Mouse (Mus musculus) midbrain, embryonic 13.5 days (tissue): ENCODE data around the gene Eif4enif1. TPM values are rescaled to one million over a fixed set of nuclear protein-coding genes. Genes with fewer than 3 reads are reported as not detected.
A peak's percentile ranks its signal among the peaks of the same experiment; 100 is the strongest.

Source experiments
- ATAC-seq: fragments of 200-750 bp; cut with Nextera tagmentation; 2 replicates; pipeline ENCODE4 v1.8.0; 2017; ENCODE audit warnings: mild to moderate bottlenecking, moderate TSS enrichment, moderate library complexity
- H3K27ac ChIP-seq: fragments of 300-500 bp; sonication (generic); 2 replicates; pipeline ENCODE4 v1.5.1; 2015; ENCODE audit warnings: inconsistent platforms, mild to moderate bottlenecking, moderate library complexity
- H3K27me3 ChIP-seq: fragments of 300-500 bp; sonication (generic); 2 replicates; pipeline ENCODE4 v1.6.1; 2015; ENCODE audit warnings: mild to moderate bottlenecking, inconsistent platforms
- H3K36me3 ChIP-seq: fragments of 300-500 bp; sonication (generic); 2 replicates; pipeline ENCODE4 v1.6.1; 2015; ENCODE audit warnings: mild to moderate bottlenecking, inconsistent platforms
- H3K4me1 ChIP-seq: fragments of 300-500 bp; sonication (generic); replicated peaks from 2 replicates; pipeline ENCODE4 v1.6.1; 2015; ENCODE audit warnings: inconsistent platforms
- H3K4me2 ChIP-seq: fragments of 300-500 bp; sonication (generic); replicated peaks from 2 replicates; pipeline ENCODE4 v1.6.1; 2015; ENCODE audit warnings: moderate library complexity, mild to moderate bottlenecking, inconsistent platforms
- H3K4me3 ChIP-seq: fragments of 300-500 bp; sonication (generic); replicated peaks from 2 replicates; pipeline ENCODE4 v1.5.1; 2015; ENCODE audit warnings: mild to moderate bottlenecking, inconsistent platforms
- H3K9ac ChIP-seq: fragments of 300-500 bp; sonication (generic); replicated peaks from 2 replicates; pipeline ENCODE4 v1.6.1; 2015; ENCODE audit warnings: mild to moderate bottlenecking, inconsistent platforms
- H3K9me3 ChIP-seq: fragments of 300-500 bp; sonication (generic); 2 replicates; pipeline ENCODE4 v1.6.1; 2016; ENCODE audit warnings: mild to moderate bottlenecking, inconsistent platforms
- WGBS: fragments of 180-500 bp; shearing (Covaris S2); methylation state at CpG from one replicate; pipeline ENCODE4 v1.1.7; 2015; 5-methylcytosine and 5-hydroxymethylcytosine counted together
- polyA plus RNA-seq: library from polyadenylated mRNA; unstranded; fragments of >200 nt; fragmentation: Nextera tagmentation; extraction: Ambion mirVana; gene quantifications from 2 replicates; pipeline ENCODE4 v1.2.1, GENCODE M21; 2015

Gene Eif4enif1
- polyA plus RNA-seq, 1 experiment from 2014 or later, result 54.4 TPM

DNA sequence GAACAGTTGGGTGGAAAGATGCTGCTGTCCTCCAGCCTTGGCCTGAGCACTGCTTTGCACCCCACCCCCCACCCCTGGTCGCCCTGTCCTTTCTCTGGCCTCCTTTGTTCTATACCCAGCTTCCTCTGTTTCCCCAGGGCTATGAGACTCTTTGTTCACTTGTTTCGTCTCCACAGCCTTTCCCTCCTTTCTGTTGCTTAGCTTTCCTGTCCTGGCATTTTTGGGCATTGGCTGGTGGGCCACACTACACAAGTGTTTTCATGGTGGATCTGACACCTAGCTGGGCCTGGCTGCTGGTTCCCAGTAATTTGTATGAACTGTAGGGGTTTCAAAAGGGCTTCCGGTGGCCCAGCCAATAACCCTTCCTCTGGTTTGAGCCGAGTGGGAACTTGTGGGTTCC, 91.2 kb downstream of the Eif4enif1 start:
- Histone ChIP-seq H3K9me3 (no peaks in the 10 kb centered on the region), H3K9ac (peak overlapping the region; percentile 97), H3K36me3 (peaks cover 49% of the 10 kb centered on the region), H3K4me1 (peaks cover 55% of the 10 kb centered on the region), H3K27me3 (no peaks in the 10 kb centered on the region), H3K27ac (peak overlapping the region; percentile 100), H3K4me2 (peak overlapping the region; percentile 89), H3K4me3 (peak overlapping the region; percentile 89)
- WGBS, result 15% methylated on average over 4 of the region's 4 CpGs
- ATAC-seq, result no peak

Other genes starting within 250 kb of the Eif4enif1 start
- 17.9 and 18.6 TPM in 2 replicates for gene Sfi1, start 8.9 kb upstream of the Eif4enif1 start, polyA plus RNA-seq
- 261 and 285 TPM in 2 replicates for gene Drg1, start 64.0 kb downstream of the Eif4enif1 start, polyA plus RNA-seq
- gene Patz1, start 86.5 kb downstream of the Eif4enif1 start, polyA plus RNA-seq, result 94.6 and 106 TPM in 2 replicates
- 24.2 and 25.1 TPM in 2 replicates for gene Pik3ip1, start 128.0 kb downstream of the Eif4enif1 start, polyA plus RNA-seq
- gene Limk2, start 206.8 kb downstream of the Eif4enif1 start, polyA plus RNA-seq, result 134 and 138 TPM in 2 replicates
- gene Rnf185, start 250.0 kb downstream of the Eif4enif1 start, polyA plus RNA-seq, result 46.6 and 49.3 TPM in 2 replicates